Mouse (Mus musculus): ENCODE data around the gene Mvb12a. TPM values are rescaled to one million over a fixed set of nuclear protein-coding genes. Genes with fewer than 3 reads are reported as not detected.
A peak's percentile ranks its signal among the peaks of the same experiment; 100 is the strongest.

Gene Mvb12a
- total and polyA plus RNA-seq, 3 experiments: 27.0 to 51.6 (median 29.7) TPM

GRCm38 (mm10) chr8:71543755-71544154 is 1.0 kb downstream of the Mvb12a start:
- Histone ChIP-seq H3K4me3 (peak overlapping the region; percentile 85), H3K4me1 (ENCODE audit: control insufficient read depth, insufficient read depth, low read length) (peaks cover 4% of the 10 kb centered on the region), H3K27me3 (ENCODE audit: control insufficient read depth, insufficient read depth, low read length) (no peaks in the 10 kb centered on the region), H3K9ac (ENCODE audit: low read depth, low read length) (no peak overlapping the region), H3K36me3 (ENCODE audit: control insufficient read depth, insufficient read depth, low read length) (no peaks in the 10 kb centered on the region), H3K27ac (no peak overlapping the region), H3K79me2 (replicated peaks; ENCODE audit: control insufficient read depth, insufficient read depth, low read length) (no peaks in the 10 kb centered on the region)
- TF ChIP-seq POLR2A (IDR thresholded peaks at IDR 0.05; ENCODE audit: insufficient read depth, low read depth, low read length): no peak
- no peak for DNase-seq
- intact Hi-C loops (cut with DNase I): no loop called here
- WGBS: 82% methylated on average over 9 of the region's 9 CpGs

DNA sequence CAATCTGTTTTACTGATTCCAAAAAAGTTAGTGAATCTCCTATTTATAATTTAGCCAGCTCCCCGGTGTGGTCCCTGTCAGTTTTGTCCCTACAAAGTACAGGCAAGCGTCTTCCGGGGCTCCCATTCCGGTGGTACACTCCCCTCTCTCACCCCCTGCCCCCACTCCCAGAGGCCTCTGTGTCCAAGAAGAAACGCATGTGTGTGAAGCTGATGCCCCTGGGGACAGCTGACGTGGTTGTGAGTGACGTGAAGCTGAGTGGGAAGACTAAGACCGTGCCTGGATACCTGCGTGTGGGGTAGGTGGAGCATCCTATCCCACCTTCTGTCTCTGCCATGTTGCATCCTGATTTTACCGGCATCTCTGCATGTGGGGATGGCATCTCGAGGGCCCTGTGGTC is 2.3 kb downstream of the Mvb12a start:
- Histone ChIP-seq H3K36me3 (ENCODE audit: control insufficient read depth, insufficient read depth, low read length) (no peaks in the 10 kb centered on the region), H3K4me1 (ENCODE audit: control insufficient read depth, insufficient read depth, low read length) (peaks cover 4% of the 10 kb centered on the region), H3K4me3 (no peak overlapping the region), H3K79me2 (replicated peaks; ENCODE audit: control insufficient read depth, insufficient read depth, low read length) (no peaks in the 10 kb centered on the region), H3K27ac (no peak overlapping the region), H3K27me3 (ENCODE audit: control insufficient read depth, insufficient read depth, low read length) (no peaks in the 10 kb centered on the region), H3K9ac (ENCODE audit: low read depth, low read length) (no peak overlapping the region)
- no peak for DNase-seq
- TF ChIP-seq CTCF (IDR thresholded peaks at IDR 0.05) (no peak), EP300 (IDR thresholded peaks at IDR 0.05; ENCODE audit: insufficient read depth, low read depth, low read length) (no peak), POLR2A (IDR thresholded peaks at IDR 0.05; ENCODE audit: insufficient read depth, low read depth, low read length) (no peak)
- intact Hi-C loops (cut with DNase I): no loop called here
- WGBS: 91% methylated on average over 11 of the region's 11 CpGs

DNA sequence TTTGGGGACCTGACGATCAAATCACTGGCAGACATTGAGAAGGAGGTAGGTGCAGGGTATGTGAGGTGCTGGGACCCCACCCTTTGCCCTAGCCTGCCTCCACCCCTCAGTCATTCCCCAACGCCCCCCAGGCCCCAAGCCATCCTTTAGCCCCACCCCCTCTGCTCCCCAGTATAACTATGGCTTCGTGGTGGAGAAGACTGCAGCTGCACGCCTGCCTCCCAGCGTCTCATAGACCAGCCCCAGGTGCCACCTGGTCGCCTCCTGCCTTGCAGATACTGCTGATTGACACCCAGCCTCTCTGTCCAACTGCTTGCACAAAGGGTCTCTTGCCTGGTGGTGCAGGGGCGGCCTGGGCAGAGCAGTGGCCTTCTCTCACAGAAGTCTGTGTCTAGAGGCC is 4.9 kb downstream of the Mvb12a start:
- intact Hi-C loops (cut with DNase I): no loop called here
- DNase-seq: no peak
- no peaks in the 10 kb centered on the region for H3K27me3 ChIP-seq (ENCODE audit: control insufficient read depth, insufficient read depth, low read length)
- TF ChIP-seq POLR2A (IDR thresholded peaks at IDR 0.05; ENCODE audit: insufficient read depth, low read depth, low read length): no peak
- TF ChIP-seq CTCF (IDR thresholded peaks at IDR 0.05): no peak
- no peak for TF ChIP-seq EP300 (IDR thresholded peaks at IDR 0.05; ENCODE audit: insufficient read depth, low read depth, low read length)
- no peaks in the 10 kb centered on the region for H3K79me2 ChIP-seq (replicated peaks; ENCODE audit: control insufficient read depth, insufficient read depth, low read length)
- no peak overlapping the region for H3K9ac ChIP-seq (ENCODE audit: low read depth, low read length)
- H3K36me3 ChIP-seq (ENCODE audit: control insufficient read depth, insufficient read depth, low read length): no peaks in the 10 kb centered on the region
- 93% methylated on average over 7 of the region's 7 CpGs for WGBS
- no peak overlapping the region for H3K27ac ChIP-seq
- peaks cover 4% of the 10 kb centered on the region for H3K4me1 ChIP-seq (ENCODE audit: control insufficient read depth, insufficient read depth, low read length)
- H3K4me3 ChIP-seq: no peak overlapping the region

DNA sequence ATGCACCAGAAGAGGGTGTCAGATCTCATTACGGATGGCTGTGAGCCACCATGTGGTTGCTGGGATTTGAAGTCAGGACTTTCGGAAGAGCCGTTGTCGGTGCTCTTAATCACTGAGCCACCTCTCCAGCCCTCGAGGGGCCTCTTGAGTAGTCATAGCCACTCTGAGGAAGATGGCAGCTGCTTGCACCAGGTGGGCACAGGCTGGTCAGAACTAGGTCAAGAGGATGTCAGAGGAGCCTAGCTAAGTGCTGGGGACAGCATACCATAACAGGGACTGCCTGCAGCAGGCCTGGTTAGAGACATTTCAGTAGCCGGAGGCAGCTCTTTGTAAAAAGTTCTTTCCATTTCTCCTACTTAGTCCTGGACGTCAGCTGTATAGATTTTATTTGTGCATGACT is 8.0 kb downstream of the Mvb12a start:
- DNase-seq: no peak
- WGBS: 72% methylated on average over 7 of the region's 7 CpGs
- Histone ChIP-seq H3K27ac (no peak overlapping the region), H3K4me1 (ENCODE audit: control insufficient read depth, insufficient read depth, low read length) (no peaks in the 10 kb centered on the region), H3K36me3 (ENCODE audit: control insufficient read depth, insufficient read depth, low read length) (no peaks in the 10 kb centered on the region), H3K4me3 (no peak overlapping the region), H3K79me2 (replicated peaks; ENCODE audit: control insufficient read depth, insufficient read depth, low read length) (no peaks in the 10 kb centered on the region), H3K27me3 (ENCODE audit: control insufficient read depth, insufficient read depth, low read length) (no peaks in the 10 kb centered on the region), H3K9ac (ENCODE audit: low read depth, low read length) (no peak overlapping the region)
- intact Hi-C loops (cut with DNase I): no loop called here
- TF ChIP-seq EP300 (IDR thresholded peaks at IDR 0.05; ENCODE audit: insufficient read depth, low read depth, low read length) (no peak), POLR2A (IDR thresholded peaks at IDR 0.05; ENCODE audit: insufficient read depth, low read depth, low read length) (no peak), CTCF (IDR thresholded peaks at IDR 0.05) (no peak)

- H3K27me3 ChIP-seq (ENCODE audit: control insufficient read depth, insufficient read depth, low read length): no peaks in the 10 kb centered on the region
- H3K4me1 ChIP-seq (ENCODE audit: control insufficient read depth, insufficient read depth, low read length): no peaks in the 10 kb centered on the region
- no peak overlapping the region for H3K4me3 ChIP-seq
- WGBS: 71% methylated on average over 6 of the region's 6 CpGs
- TF ChIP-seq POLR2A (IDR thresholded peaks at IDR 0.05; ENCODE audit: insufficient read depth, low read depth, low read length) (no peak), CTCF (IDR thresholded peaks at IDR 0.05) (no peak), EP300 (IDR thresholded peaks at IDR 0.05; ENCODE audit: insufficient read depth, low read depth, low read length) (no peak)
- H3K9ac ChIP-seq (ENCODE audit: low read depth, low read length): no peak overlapping the region
- H3K79me2 ChIP-seq (replicated peaks; ENCODE audit: control insufficient read depth, insufficient read depth, low read length): no peaks in the 10 kb centered on the region
- intact Hi-C loops (cut with DNase I): no loop called here
- DNase-seq: no peak
- no peaks in the 10 kb centered on the region for H3K36me3 ChIP-seq (ENCODE audit: control insufficient read depth, insufficient read depth, low read length)
- no peak overlapping the region for H3K27ac ChIP-seq
Observed at GRCm38 (mm10) chr8:71552770-71553169, 10.0 kb downstream of the Mvb12a start.

DNA sequence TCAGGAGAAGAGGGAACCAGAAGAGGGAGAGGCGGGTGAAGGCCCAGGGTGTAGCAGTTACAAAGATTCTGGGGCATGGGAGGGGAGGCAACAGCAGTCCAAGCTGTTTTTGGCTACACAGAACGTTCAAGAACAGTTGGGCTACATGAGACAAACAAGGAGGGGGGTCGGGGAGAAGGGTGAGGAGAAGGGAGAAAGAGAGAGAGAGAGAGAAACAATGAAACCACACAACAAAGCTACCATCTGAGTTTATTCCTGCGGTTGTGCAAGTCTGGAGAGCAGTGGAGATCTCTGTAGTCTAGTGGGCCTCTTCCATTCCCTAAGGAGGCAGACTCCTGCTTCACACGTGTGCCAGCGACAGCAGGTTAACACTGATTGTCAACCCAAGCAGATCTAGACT is 11.3 kb downstream of the Mvb12a start:
- Histone ChIP-seq H3K27me3 (ENCODE audit: control insufficient read depth, insufficient read depth, low read length) (peaks cover 7% of the 10 kb centered on the region), H3K36me3 (ENCODE audit: control insufficient read depth, insufficient read depth, low read length) (no peaks in the 10 kb centered on the region), H3K79me2 (replicated peaks; ENCODE audit: control insufficient read depth, insufficient read depth, low read length) (no peaks in the 10 kb centered on the region), H3K4me3 (no peak overlapping the region), H3K27ac (no peak overlapping the region), H3K4me1 (ENCODE audit: control insufficient read depth, insufficient read depth, low read length) (no peaks in the 10 kb centered on the region), H3K9ac (ENCODE audit: low read depth, low read length) (no peak overlapping the region)
- 65% methylated on average over 6 of the region's 6 CpGs for WGBS
- DNase-seq: no peak
- intact Hi-C loops (cut with DNase I): no loop called here
- TF ChIP-seq POLR2A (IDR thresholded peaks at IDR 0.05; ENCODE audit: insufficient read depth, low read depth, low read length) (no peak), EP300 (IDR thresholded peaks at IDR 0.05; ENCODE audit: insufficient read depth, low read depth, low read length) (no peak), CTCF (IDR thresholded peaks at IDR 0.05) (no peak)

Measured in heart, adult 2 months (tissue).